Mouse (Mus musculus) ES-E14 (cell line): ENCODE results near the gene Ifi205. TPM values are rescaled to one million over a fixed set of nuclear protein-coding genes. Genes with fewer than 3 reads are reported as not detected.
"Not testable (repeated sequence)": the region's sequence is repeated elsewhere in the genome, so short reads cannot be mapped to it uniquely, and the experiment has no call there.

Source experiments
- DNase-seq: peaks from one replicate; pipeline ENCODE4 v3.0.0-alpha.2; 2013; ENCODE audit warnings: low read depth, low spot score
- H3K27ac ChIP-seq: 2 replicates; pipeline ENCODE4 v1.5.1; 2012; ENCODE audit warnings: low read depth, mild to moderate bottlenecking, low read length, moderate library complexity, mixed read lengths; ENCODE audit not compliant: poor library complexity, insufficient read depth, severe bottlenecking
- H3K36me3 ChIP-seq: 2 replicates; pipeline ENCODE4 v1.6.1; 2012; ENCODE audit warnings: mild to moderate bottlenecking, low read length, moderate library complexity, mixed read lengths; ENCODE audit not compliant: control insufficient read depth, poor library complexity, insufficient read depth, severe bottlenecking
- H3K4me1 ChIP-seq, 2 experiments: fragments of 150-350 bp in 1 of 2; sonication (generic) in 1 of 2; 2 replicates each; pipeline ENCODE4 v1.6.1; 2012; ENCODE audit warnings: low read length in 2 of 2, mild to moderate bottlenecking in 1 of 2, mixed read lengths in 1 of 2; ENCODE audit not compliant: control insufficient read depth in 2 of 2, insufficient read depth in 2 of 2, poor library complexity in 1 of 2
- H3K4me3 ChIP-seq, 2 experiments: fragments of 150-350 bp in 1 of 2; sonication (generic) in 1 of 2; 2 replicates each; pipeline ENCODE4 v1.5.1; 2012; ENCODE audit warnings: low read length in 2 of 2, low read depth in 1 of 2, mild to moderate bottlenecking in 1 of 2, mixed read lengths in 1 of 2; ENCODE audit not compliant: insufficient read depth in 1 of 2, poor library complexity in 1 of 2, severe bottlenecking in 1 of 2
- H3K9ac ChIP-seq: 2 replicates; pipeline ENCODE4 v1.6.1; 2012; ENCODE audit warnings: low read depth, mild to moderate bottlenecking, low read length, mixed read lengths; ENCODE audit not compliant: poor library complexity, insufficient read depth, severe bottlenecking
- H3K9me3 ChIP-seq: fragments of 150-350 bp; sonication (generic); 2 replicates; pipeline ENCODE4 v1.6.1; 2012; ENCODE audit warnings: low read depth, mild to moderate bottlenecking, low read length; ENCODE audit not compliant: control insufficient read depth, insufficient read depth
- CHD2 ChIP-seq: IDR thresholded peaks from 2 replicates; pipeline ENCODE4 v1.6.1; 2014; ENCODE audit warnings: mild to moderate bottlenecking, low read depth, low read length, inconsistent platforms
- HCFC1 ChIP-seq: IDR thresholded peaks from 2 replicates; pipeline ENCODE4 v1.6.1; 2012; ENCODE audit warnings: low read length, inconsistent platforms, borderline replicate concordance; ENCODE audit not compliant: insufficient read depth
- MAFK ChIP-seq: IDR thresholded peaks from 2 replicates; pipeline ENCODE4 v1.6.1; 2014; ENCODE audit warnings: mild to moderate bottlenecking, low read depth, low read length, inconsistent platforms; ENCODE audit not compliant: insufficient read depth
- ZC3H11A ChIP-seq: IDR thresholded peaks from 2 replicates; pipeline ENCODE4 v1.6.1; 2012; ENCODE audit warnings: low read depth, mild to moderate bottlenecking, inconsistent platforms, low read length, borderline replicate concordance
- ZNF384 ChIP-seq: IDR thresholded peaks from 2 replicates; pipeline ENCODE4 v1.6.1; 2012; ENCODE audit warnings: low read depth, low read length, inconsistent platforms
- in situ Hi-C, 2 experiments: fragments of 600-800 bp; cut with MboI; formaldehyde crosslinking; loops; one replicate each; pipeline ENCODE4 v1.15.1; 2025; ENCODE audit warnings: low sequenced_read_pairs in 2 of 2, inconsistent platforms in 1 of 2; ENCODE audit not compliant: unreplicated experiment in 2 of 2
- total RNA-seq: library from RNA; depleted of rRNA; stranded (reverse); fragments of 300-350 nt; gene quantifications from 2 replicates; pipeline ENCODE4 v1.2.3, GENCODE M21; 2012

Gene Ifi205
- total RNA-seq, 1 experiment: not detected

GRCm38 (mm10) chr1:174044431-174044830 lies 12.8 kb upstream of the Ifi205 start:
- no peak overlapping the region for H3K27ac ChIP-seq
- in situ Hi-C loops: no loop called here
- no peak overlapping the region for H3K4me3 ChIP-seq
- H3K9ac ChIP-seq: no peak overlapping the region
- no peak for DNase-seq
- no peaks in the 10 kb centered on the region for H3K36me3 ChIP-seq
- no peak for TF ChIP-seq CHD2
- TF ChIP-seq ZC3H11A: no peak
- no peak for TF ChIP-seq HCFC1
- H3K4me1 ChIP-seq: no peaks in the 10 kb centered on the region
- H3K9me3 ChIP-seq: no peaks in the 10 kb centered on the region

DNA sequence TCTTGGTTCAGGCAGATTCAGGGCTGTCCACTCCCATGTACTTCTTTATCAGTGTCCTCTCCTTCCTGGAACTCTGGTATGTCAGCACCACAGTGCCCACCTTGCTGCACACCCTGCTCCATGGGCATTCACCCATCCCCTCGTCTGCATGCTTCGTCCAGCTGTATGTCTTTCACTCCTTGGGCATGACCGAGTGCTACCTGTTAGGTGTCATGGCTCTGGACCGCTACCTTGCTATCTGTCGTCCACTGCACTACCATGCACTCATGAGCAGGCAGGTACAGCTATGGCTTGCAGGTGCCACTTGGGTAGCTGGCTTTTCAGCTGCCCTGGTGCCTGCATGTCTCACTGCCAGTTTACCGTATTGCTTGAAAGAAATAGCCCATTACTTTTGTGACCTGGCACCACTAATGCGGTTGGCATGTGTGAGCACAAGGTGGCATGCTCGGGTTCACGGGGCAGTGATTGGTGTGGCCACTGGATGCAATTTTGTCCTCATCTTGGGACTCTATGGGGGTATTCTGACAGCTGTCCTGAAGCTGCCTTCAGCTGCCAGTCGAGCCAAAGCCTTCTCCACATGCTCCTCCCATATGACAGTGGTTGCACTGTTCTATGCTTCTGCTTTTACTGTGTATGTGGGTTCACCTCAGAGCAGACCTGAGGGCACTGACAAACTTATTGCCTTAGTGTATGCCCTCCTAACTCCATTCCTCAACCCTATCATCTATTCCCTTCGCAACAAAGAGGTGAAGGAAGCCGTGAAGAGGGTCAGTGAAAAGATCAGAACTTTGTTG lies 10.7 kb upstream of the Ifi205 start:
- in situ Hi-C loops: not testable (repeated sequence)

GRCm38 (mm10) chr1:174040523-174041177 lies 9.0 kb upstream of the Ifi205 start, which contains the start of gene Olfr433:
Gene Olfr433, plus strand, starts transcription at chr1:174040705.
- Histone ChIP-seq H3K4me1 (no peaks in the 10 kb centered on the region), H3K9me3 (no peaks in the 10 kb centered on the region), H3K4me3 (no peak within 1 kb of the TSS), H3K36me3 (no peaks in the 10 kb centered on the region), H3K27ac (no peak within 1 kb of the TSS), H3K9ac (no peak within 1 kb of the TSS)
- in situ Hi-C loops: no loop called here
- TF ChIP-seq CHD2 (no peak), HCFC1 (no peak), MAFK (no peak), ZC3H11A (no peak), ZNF384 (no peak)
- no peak for DNase-seq

More for the DNA sequence above, 10.7 kb upstream of the Ifi205 start:
- H3K9ac ChIP-seq, H3K9me3 ChIP-seq, DNase-seq, H3K4me1 ChIP-seq, H3K27ac ChIP-seq, H3K36me3 ChIP-seq, H3K4me3 ChIP-seq: not testable (repeated sequence)

DNA sequence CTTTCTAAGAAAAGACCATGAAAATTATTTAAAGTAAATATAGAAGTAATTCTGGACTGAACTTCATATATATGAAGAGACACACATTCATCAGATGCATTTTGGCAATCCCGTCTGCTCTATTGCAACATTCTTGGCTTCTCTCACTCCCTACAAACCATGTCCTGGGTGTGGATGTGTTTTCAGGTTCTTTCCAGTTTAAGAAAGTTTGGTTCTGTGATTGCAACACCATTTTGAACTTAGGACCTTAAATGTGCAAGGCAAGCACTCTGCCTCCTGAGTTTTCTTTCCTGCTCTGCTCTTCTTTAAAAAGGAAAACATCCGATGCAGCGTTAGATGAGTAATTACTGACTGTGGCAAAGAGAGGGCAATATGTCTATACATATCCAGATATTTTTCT lies 6.9 kb upstream of the Ifi205 start:
- in situ Hi-C loops: no loop called here
- Histone ChIP-seq H3K4me1 (no peaks in the 10 kb centered on the region), H3K9ac (no peak overlapping the region), H3K27ac (no peak overlapping the region), H3K36me3 (no peaks in the 10 kb centered on the region), H3K9me3 (no peaks in the 10 kb centered on the region), H3K4me3 (no peak overlapping the region)
- no peak for TF ChIP-seq HCFC1
- TF ChIP-seq MAFK: no peak
- TF ChIP-seq CHD2: no peak
- TF ChIP-seq ZC3H11A: no peak
- TF ChIP-seq ZNF384: no peak
- DNase-seq: no peak
